Mouse (Mus musculus): ENCODE data around the gene Rabggta.

DNA sequence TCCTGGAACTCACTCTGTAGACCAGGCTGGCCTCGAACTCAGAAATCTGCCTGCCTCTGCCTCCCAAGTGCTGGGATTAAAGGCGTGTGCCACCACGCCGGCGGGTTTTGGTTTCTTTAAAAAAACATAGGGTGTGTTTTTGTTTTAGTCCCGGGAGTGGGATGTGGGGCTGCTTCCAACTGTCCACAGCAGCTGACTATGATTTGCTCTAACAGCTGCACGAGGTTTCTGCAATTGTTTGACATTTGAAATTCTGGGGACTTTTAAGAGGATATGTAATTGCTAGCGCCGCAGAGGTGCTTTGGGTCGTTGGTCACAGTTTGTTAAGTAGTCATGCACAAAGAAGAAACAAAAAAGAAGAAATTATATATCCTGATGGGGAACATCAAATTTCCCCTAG, 32.6 kb downstream of the Rabggta start:
- TF ChIP-seq EP300 (IDR thresholded peaks at IDR 0.05; ENCODE audit: insufficient read depth, low read depth, low read length), result no peak
- no peak for TF ChIP-seq CTCF (IDR thresholded peaks at IDR 0.05)
